Mouse (Mus musculus) heart, embryonic 14.5 days (tissue): ENCODE data around the gene Klhl6. TPM values are rescaled to one million over a fixed set of nuclear protein-coding genes. Genes with fewer than 3 reads are reported as not detected.

Experiments used
- ATAC-seq: fragments of 200-750 bp; cut with Nextera tagmentation; 2 replicates; pipeline ENCODE4 v1.8.0; 2017; ENCODE audit warnings: low read depth, moderate TSS enrichment; ENCODE audit not compliant: insufficient number of reproducible peaks, insufficient read depth, low FRiP score
- H3K27ac ChIP-seq, 2 experiments: fragments of 200-500 bp in 1 of 2; fragments of 300-500 bp in 1 of 2; sonication (generic) in 1 of 2; replicated peaks in 1 of 2; 2 replicates each; pipeline ENCODE4 v1.5.1; 2012 to 2014; ENCODE audit warnings: low read depth in 2 of 2, low read length in 2 of 2, control low read depth in 1 of 2, mild to moderate bottlenecking in 1 of 2, mixed read lengths in 1 of 2; ENCODE audit not compliant: control insufficient read depth in 1 of 2, insufficient read depth in 1 of 2
- H3K27me3 ChIP-seq: fragments of 300-500 bp; sonication (generic); 2 replicates; pipeline ENCODE4 v1.6.1; 2014; ENCODE audit warnings: mild to moderate bottlenecking, low read length, control low read depth; ENCODE audit not compliant: control insufficient read depth, insufficient read depth
- H3K36me3 ChIP-seq: fragments of 300-500 bp; sonication (generic); 2 replicates; pipeline ENCODE4 v1.6.1; 2014; ENCODE audit warnings: mild to moderate bottlenecking, control low read depth, low read length, mixed read lengths; ENCODE audit not compliant: control insufficient read depth, insufficient read depth
- H3K4me1 ChIP-seq, 2 experiments: fragments of 200-500 bp in 1 of 2; fragments of 300-500 bp in 1 of 2; sonication (generic) in 1 of 2; 2 replicates each; pipeline ENCODE4 v1.6.1; 2012 to 2014; ENCODE audit warnings: low read length in 2 of 2, control low read depth in 1 of 2, mixed read lengths in 1 of 2; ENCODE audit not compliant: control insufficient read depth in 2 of 2, insufficient read depth in 2 of 2
- H3K4me2 ChIP-seq: fragments of 300-500 bp; sonication (generic); 2 replicates; pipeline ENCODE4 v1.6.1; 2014; ENCODE audit warnings: mild to moderate bottlenecking, low read length
- H3K4me3 ChIP-seq, 2 experiments: fragments of 200-500 bp in 1 of 2; fragments of 300-500 bp in 1 of 2; sonication (generic) in 1 of 2; 2 replicates each; pipeline ENCODE4 v1.5.1; 2012 to 2014; ENCODE audit warnings: low read length in 2 of 2, mild to moderate bottlenecking in 2 of 2, control low read depth in 1 of 2, low read depth in 1 of 2, moderate library complexity in 1 of 2; ENCODE audit not compliant: control insufficient read depth in 1 of 2, insufficient read depth in 1 of 2
- H3K9ac ChIP-seq: fragments of 300-500 bp; sonication (generic); 2 replicates; pipeline ENCODE4 v1.6.1; 2014; ENCODE audit warnings: mild to moderate bottlenecking, low read length
- H3K9me3 ChIP-seq: fragments of 300-500 bp; sonication (generic); 2 replicates; pipeline ENCODE4 v1.6.1; 2016; ENCODE audit warnings: low read length, control low read depth; ENCODE audit not compliant: control insufficient read depth
- WGBS: fragments of 180-500 bp; shearing (Covaris S2); extraction: QIAGEN DNeasy Blood & Tissue Kit; methylation state at CpG from one replicate; pipeline ENCODE4 v1.1.7; 2014; 5-methylcytosine and 5-hydroxymethylcytosine counted together
- polyA plus RNA-seq: library from polyadenylated mRNA; unstranded; fragments of >200 nt; fragmentation: Nextera tagmentation; extraction: Ambion mirVana; gene quantifications from 2 replicates; pipeline ENCODE4 v1.2.1, GENCODE M21; 2014

Gene Klhl6
- polyA plus RNA-seq, 1 experiment from 2014 or later: 19.4 TPM

DNA sequence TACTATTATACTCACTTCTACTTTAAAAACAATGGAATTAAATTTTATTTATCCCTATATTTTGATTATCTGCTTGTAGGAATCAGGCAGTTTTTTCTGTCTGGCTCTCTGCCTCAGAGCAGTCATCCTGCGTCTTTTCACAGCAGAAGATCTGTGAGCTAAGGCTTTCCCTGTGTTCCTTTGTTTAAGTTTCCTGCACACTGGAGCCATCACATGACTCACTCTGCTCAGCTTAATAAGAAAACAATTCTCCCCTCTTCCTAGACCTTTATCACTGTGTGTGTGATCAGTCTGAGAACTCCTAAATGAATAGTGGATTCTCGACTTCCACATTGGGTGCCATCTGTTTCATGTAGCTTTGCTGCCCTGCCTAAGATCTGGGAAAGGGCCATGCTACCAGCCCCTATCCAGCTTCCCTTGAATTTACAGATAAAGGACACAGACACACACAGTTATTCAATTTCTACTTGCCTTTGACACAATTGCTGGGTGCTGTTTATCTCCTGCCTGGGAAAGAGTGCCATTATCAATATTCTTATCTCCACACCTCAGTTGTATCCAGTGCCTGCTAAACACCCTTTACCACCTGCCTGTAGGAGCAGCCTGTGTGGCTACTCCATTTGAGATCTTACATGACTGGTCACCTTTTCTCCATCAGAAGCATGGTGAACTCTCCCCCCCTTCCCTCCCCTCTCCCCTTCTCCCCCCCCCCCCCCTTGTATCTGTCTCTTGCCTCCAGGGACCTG, 77.9 kb downstream of the Klhl6 start:
- peak overlapping the region in 1 of 2 experiments; percentile 59; a peak in 1 of 4 replicates for H3K27ac ChIP-seq
- H3K4me3 ChIP-seq: no peak overlapping the region
- ATAC-seq: no peak
- no peaks in the 10 kb centered on the region for H3K36me3 ChIP-seq
- H3K27me3 ChIP-seq: no peaks in the 10 kb centered on the region
- WGBS: 36% methylated on average over 2 of the region's 2 CpGs
- H3K4me2 ChIP-seq: no peak overlapping the region
- H3K9ac ChIP-seq: no peak overlapping the region
- H3K9me3 ChIP-seq: no peaks in the 10 kb centered on the region
- peaks cover 0 to 4% of the 10 kb centered on the region in 2 experiments; a peak in 2 of 4 replicates for H3K4me1 ChIP-seq

DNA sequence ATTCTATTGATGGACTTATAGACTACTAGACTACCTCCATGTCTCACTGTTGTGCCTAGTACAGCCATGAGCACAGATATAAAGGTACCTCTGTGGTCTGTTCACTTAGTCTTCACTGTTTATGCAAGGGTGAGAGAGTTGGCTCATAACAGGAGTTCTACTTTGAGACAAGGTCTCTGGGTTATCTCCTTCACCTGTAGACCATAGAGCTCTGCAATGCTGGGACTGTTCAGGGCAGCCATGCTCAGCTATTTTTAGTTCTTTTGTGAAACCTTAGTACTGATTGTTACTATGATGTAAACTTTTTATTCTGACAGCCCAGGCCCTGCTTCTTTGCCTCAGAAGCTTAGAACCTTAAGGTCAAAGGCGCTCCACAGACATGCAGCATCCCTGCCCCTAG, 79.0 kb downstream of the Klhl6 start:
- Histone ChIP-seq H3K27ac (no peak overlapping the region), H3K9me3 (no peaks in the 10 kb centered on the region), H3K4me3 (no peak overlapping the region), H3K27me3 (no peaks in the 10 kb centered on the region), H3K4me1 (peaks cover 0 to 4% of the 10 kb centered on the region in 2 experiments; a peak in 2 of 4 replicates), H3K4me2 (no peak overlapping the region), H3K36me3 (no peaks in the 10 kb centered on the region), H3K9ac (no peak overlapping the region)
- 89% methylated on average over 1 of the region's 1 CpGs for WGBS
- no peak for ATAC-seq

Other genes starting within 250 kb of the Klhl6 start
- 12.7 and 13.8 TPM in 2 replicates for gene B3gnt5, start 222.8 kb downstream of the Klhl6 start, polyA plus RNA-seq
- 56.4 and 59.2 TPM in 2 replicates for gene Klhl24, start 114.5 kb upstream of the Klhl6 start, polyA plus RNA-seq
- gene Yeats2, start 158.0 kb upstream of the Klhl6 start, polyA plus RNA-seq: 19.8 and 24.7 TPM in 2 replicates